Mouse (Mus musculus) frontal cortex, postnatal 36 days (tissue): ENCODE data around the gene Gphb5.
"Not testable (repeated sequence)": the region's sequence is repeated elsewhere in the genome, so short reads cannot be mapped to it uniquely, and the experiment has no call there.

Source experiments
- DNase-seq, 2 experiments: peaks; one replicate each; pipeline ENCODE4 v3.0.0; 2022; ENCODE audit warnings: low spot score in 2 of 2

Gene Gphb5

GRCm38 (mm10) chr12:75416681-75417080 is at the start of gene Gphb5:
TSS of gene Gphb5 (minus strand) at chr12:75416781.
- no peak for DNase-seq

- DNase-seq: no peak
Measured at GRCm38 (mm10) chr12:75466206-75466605, 49.6 kb upstream of the Gphb5 start.

GRCm38 (mm10) chr12:75464016-75464769 is 47.6 kb upstream of the Gphb5 start:
- peak in 1 of 2 experiments; percentile 38 for DNase-seq

- DNase-seq: no peak
Measured at GRCm38 (mm10) chr12:75460561-75460960, 44.0 kb upstream of the Gphb5 start.

- DNase-seq: no peak
Measured at GRCm38 (mm10) chr12:75459656-75460055, 43.1 kb upstream of the Gphb5 start.

GRCm38 (mm10) chr12:75453441-75453840 is 36.9 kb upstream of the Gphb5 start:
- no peak for DNase-seq

- no peak for DNase-seq
Measured at GRCm38 (mm10) chr12:75453027-75453426, 36.4 kb upstream of the Gphb5 start.

GRCm38 (mm10) chr12:75450592-75450991 is 34.0 kb upstream of the Gphb5 start:
- no peak for DNase-seq

GRCm38 (mm10) chr12:75450011-75450410 is 33.4 kb upstream of the Gphb5 start:
- DNase-seq: no peak

GRCm38 (mm10) chr12:75449475-75449966 is 32.9 kb upstream of the Gphb5 start:
- DNase-seq: no peak

- no peak for DNase-seq
Measured at GRCm38 (mm10) chr12:75448921-75449320, 32.3 kb upstream of the Gphb5 start.

GRCm38 (mm10) chr12:75446245-75446644 is 29.7 kb upstream of the Gphb5 start:
- DNase-seq: no peak

- DNase-seq: not testable (repeated sequence)
Measured at GRCm38 (mm10) chr12:75432400-75432799, 15.8 kb upstream of the Gphb5 start.

- DNase-seq: no peak
Measured at GRCm38 (mm10) chr12:75429685-75430396, 13.3 kb upstream of the Gphb5 start.

GRCm38 (mm10) chr12:75428719-75429118 is 12.1 kb upstream of the Gphb5 start:
- DNase-seq: no peak

- DNase-seq: no peak
Measured at GRCm38 (mm10) chr12:75425882-75426281, 9.3 kb upstream of the Gphb5 start.

- DNase-seq: no peak
Measured at GRCm38 (mm10) chr12:75424817-75425216, 8.2 kb upstream of the Gphb5 start.

GRCm38 (mm10) chr12:75424359-75424758 is 7.8 kb upstream of the Gphb5 start:
- peak in 1 of 2 experiments; percentile 39 for DNase-seq

GRCm38 (mm10) chr12:75414991-75415390 is 1.6 kb downstream of the Gphb5 start:
- DNase-seq: no peak

GRCm38 (mm10) chr12:75412964-75413363 is 3.6 kb downstream of the Gphb5 start:
- no peak for DNase-seq

- no peak for DNase-seq
Measured at GRCm38 (mm10) chr12:75397077-75397476, 19.5 kb downstream of the Gphb5 start.

GRCm38 (mm10) chr12:75396616-75397015 is 20.0 kb downstream of the Gphb5 start:
- no peak for DNase-seq
